Mouse (Mus musculus): ENCODE results near the gene Tmem102. TPM values are rescaled to one million over a fixed set of nuclear protein-coding genes. Genes with fewer than 3 reads are reported as not detected.

Gene Tmem102
- polyA plus RNA-seq, 1 experiment: 0.61 TPM

DNA sequence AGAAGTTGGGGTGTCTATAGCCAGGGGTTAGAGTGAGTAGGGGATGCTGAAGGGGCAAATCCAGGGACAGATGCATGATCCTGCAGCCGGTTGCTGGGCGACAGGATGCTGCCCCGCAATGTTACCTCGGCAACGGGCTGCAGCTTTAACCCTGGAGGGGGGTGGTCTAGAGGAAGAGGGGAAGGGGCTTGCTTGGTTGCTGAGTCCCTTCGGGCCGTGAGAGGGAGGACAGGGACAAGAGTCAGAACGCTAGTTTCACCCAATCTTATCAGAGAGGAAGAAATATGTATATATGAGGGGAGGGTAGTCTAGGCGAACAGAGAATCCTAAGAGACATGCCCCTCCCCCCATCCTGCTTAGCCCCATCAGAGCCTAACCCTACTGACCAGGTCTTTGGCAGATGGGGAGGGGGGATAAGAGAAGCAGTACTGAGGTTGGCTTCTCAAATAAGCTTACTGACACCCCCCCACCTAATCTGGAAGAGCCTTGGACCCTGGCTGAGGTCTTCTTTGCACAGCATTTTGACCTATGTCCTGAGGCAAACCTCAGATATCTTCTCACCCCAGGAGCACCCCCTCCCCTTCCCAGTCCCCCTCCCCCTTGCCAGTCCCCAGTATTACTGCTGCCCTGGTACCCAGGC, 30.0 kb upstream of the Tmem102 start:
- Histone ChIP-seq H3K79me2 (ENCODE audit: control insufficient read depth, insufficient read depth) (no peaks in the 10 kb centered on the region), H3K36me3 (ENCODE audit: control insufficient read depth, insufficient read depth) (no peaks in the 10 kb centered on the region), H3K4me2 (ENCODE audit: low read depth) (no peak overlapping the region), H3ac (ENCODE audit: control insufficient read depth, insufficient read length) (no peak overlapping the region), H3K27me3 (ENCODE audit: control insufficient read depth, insufficient read depth, insufficient read length) (no peaks in the 10 kb centered on the region), H3K4me3 (no peak overlapping the region)
- TF ChIP-seq TCF3 (IDR thresholded peaks at IDR 0.05; ENCODE audit: insufficient read length, low read depth) (no peak), MYOG (IDR thresholded peaks at IDR 0.05; ENCODE audit: control insufficient read depth in 1 of 3, insufficient read depth in 1 of 3, insufficient read length in 2 of 3, low read depth in 2 of 3) (no peak), TCF12 (IDR thresholded peaks at IDR 0.05; ENCODE audit: insufficient read depth, poor library complexity, severe bottlenecking) (no peak), MAX (IDR thresholded peaks at IDR 0.05; ENCODE audit: low read depth) (no peak), POLR2AphosphoS2 (IDR thresholded peaks at IDR 0.05; ENCODE audit: insufficient read length, low read depth) (no peak), CEBPB (IDR thresholded peaks at IDR 0.05; ENCODE audit: insufficient read depth, poor library complexity, severe bottlenecking) (no peak), POLR2A (IDR thresholded peaks at IDR 0.05; ENCODE audit: insufficient read length, low read depth) (no peak)

- Histone ChIP-seq H3K36me3 (ENCODE audit: control insufficient read depth, insufficient read depth) (no peaks in the 10 kb centered on the region), H3ac (ENCODE audit: control insufficient read depth, insufficient read length) (no peak overlapping the region), H3K4me2 (ENCODE audit: low read depth) (no peak overlapping the region), H3K27me3 (ENCODE audit: control insufficient read depth, insufficient read depth, insufficient read length) (no peaks in the 10 kb centered on the region), H3K4me3 (no peak overlapping the region), H3K79me2 (ENCODE audit: control insufficient read depth, insufficient read depth) (no peaks in the 10 kb centered on the region)
- TF ChIP-seq MYOD1 (IDR thresholded peaks at IDR 0.05; ENCODE audit: control insufficient read depth in 1 of 3, insufficient read length in 2 of 3, low read depth in 2 of 3): no peak
- no peak for TF ChIP-seq POLR2A (IDR thresholded peaks at IDR 0.05; ENCODE audit: insufficient read length, low read depth)
- no peak for TF ChIP-seq TCF12 (IDR thresholded peaks at IDR 0.05; ENCODE audit: insufficient read depth, poor library complexity, severe bottlenecking)
- no peak for TF ChIP-seq MYOG (IDR thresholded peaks at IDR 0.05; ENCODE audit: control insufficient read depth in 1 of 3, insufficient read depth in 1 of 3, insufficient read length in 2 of 3, low read depth in 2 of 3)
- TF ChIP-seq SRF (IDR thresholded peaks at IDR 0.05; ENCODE audit: control insufficient read depth, insufficient read length, low read depth): no peak
- TF ChIP-seq POLR2AphosphoS2 (IDR thresholded peaks at IDR 0.05; ENCODE audit: insufficient read length, low read depth): no peak
- no peak for TF ChIP-seq TCF3 (IDR thresholded peaks at IDR 0.05; ENCODE audit: insufficient read length, low read depth)
- no peak for TF ChIP-seq REST (IDR thresholded peaks at IDR 0.05; ENCODE audit: insufficient read depth, insufficient read length)
- no peak for TF ChIP-seq E2F4 (IDR thresholded peaks at IDR 0.05; ENCODE audit: insufficient read depth)
- TF ChIP-seq MAX (IDR thresholded peaks at IDR 0.05; ENCODE audit: low read depth): no peak
- no peak for TF ChIP-seq USF1 (IDR thresholded peaks at IDR 0.05; ENCODE audit: low read depth)
- no peak for TF ChIP-seq CEBPB (IDR thresholded peaks at IDR 0.05; ENCODE audit: insufficient read depth, poor library complexity, severe bottlenecking)
Observed at GRCm38 (mm10) chr11:69834001-69834549, 28.7 kb upstream of the Tmem102 start.

DNA sequence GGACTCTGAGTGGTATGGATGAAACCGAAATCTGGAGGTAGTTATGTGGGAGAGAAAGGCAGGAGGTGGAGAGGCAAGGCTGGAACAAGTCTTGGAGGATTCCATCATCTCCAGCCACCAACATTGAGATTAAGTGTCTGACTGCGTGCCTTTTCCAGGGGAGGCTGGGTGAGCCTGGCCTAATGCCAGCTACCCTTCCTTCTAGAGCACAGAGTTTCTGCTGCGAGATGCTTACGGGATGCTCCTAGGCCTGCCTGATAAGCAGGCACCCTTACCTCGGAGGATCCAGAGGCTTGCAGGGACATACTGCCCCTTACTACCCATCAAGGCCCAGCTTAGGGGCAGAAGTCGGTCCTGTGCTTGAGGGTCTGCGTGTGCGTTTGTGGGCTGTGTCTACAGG, 28.1 kb upstream of the Tmem102 start:
- H3K79me2 ChIP-seq (ENCODE audit: control insufficient read depth, insufficient read depth): no peaks in the 10 kb centered on the region
- no peaks in the 10 kb centered on the region for H3K27me3 ChIP-seq (ENCODE audit: control insufficient read depth, insufficient read depth, insufficient read length)
- H3ac ChIP-seq (ENCODE audit: control insufficient read depth, insufficient read length): no peak overlapping the region
- TF ChIP-seq CEBPB (IDR thresholded peaks at IDR 0.05; ENCODE audit: insufficient read depth, poor library complexity, severe bottlenecking) (no peak), POLR2A (IDR thresholded peaks at IDR 0.05; ENCODE audit: insufficient read length, low read depth) (no peak), E2F4 (IDR thresholded peaks at IDR 0.05; ENCODE audit: insufficient read depth) (no peak), MYOG (IDR thresholded peaks at IDR 0.05; ENCODE audit: control insufficient read depth in 1 of 3, insufficient read depth in 1 of 3, insufficient read length in 2 of 3, low read depth in 2 of 3) (no peak), POLR2AphosphoS2 (IDR thresholded peaks at IDR 0.05; ENCODE audit: insufficient read length, low read depth) (no peak), TCF12 (IDR thresholded peaks at IDR 0.05; ENCODE audit: insufficient read depth, poor library complexity, severe bottlenecking) (no peak)
- no peaks in the 10 kb centered on the region for H3K36me3 ChIP-seq (ENCODE audit: control insufficient read depth, insufficient read depth)
- no peak overlapping the region for H3K4me3 ChIP-seq
- no peak overlapping the region for H3K4me2 ChIP-seq (ENCODE audit: low read depth)

DNA sequence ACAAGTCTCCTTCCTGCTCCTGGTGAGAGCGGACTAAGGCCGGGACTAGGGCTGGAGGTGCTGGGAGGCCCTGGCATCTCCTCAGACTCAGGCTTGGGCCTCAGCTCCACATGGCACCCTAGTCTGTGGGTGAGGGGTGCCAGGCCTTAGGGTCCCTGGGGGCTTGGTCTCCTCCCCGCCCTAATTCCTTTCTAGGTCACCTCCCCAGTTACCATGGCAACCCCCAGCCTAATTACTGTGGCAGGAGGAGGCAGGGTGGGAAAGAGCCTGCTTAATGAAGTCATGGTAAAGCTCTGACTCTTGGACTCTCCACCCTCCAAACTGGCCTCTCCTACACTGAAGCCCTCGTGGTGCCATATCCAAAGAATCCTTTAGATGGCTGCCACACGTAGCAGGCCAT, 23.4 kb upstream of the Tmem102 start:
- H3K36me3 ChIP-seq (ENCODE audit: control insufficient read depth, insufficient read depth): no peaks in the 10 kb centered on the region
- TF ChIP-seq USF1 (IDR thresholded peaks at IDR 0.05; ENCODE audit: low read depth) (no peak), SRF (IDR thresholded peaks at IDR 0.05; ENCODE audit: control insufficient read depth, insufficient read length, low read depth) (no peak), TCF3 (IDR thresholded peaks at IDR 0.05; ENCODE audit: insufficient read length, low read depth) (no peak), POLR2A (IDR thresholded peaks at IDR 0.05; ENCODE audit: insufficient read length, low read depth) (no peak), POLR2AphosphoS2 (IDR thresholded peaks at IDR 0.05; ENCODE audit: insufficient read length, low read depth) (no peak), E2F4 (IDR thresholded peaks at IDR 0.05; ENCODE audit: insufficient read depth) (no peak), MYOG (IDR thresholded peaks at IDR 0.05; ENCODE audit: control insufficient read depth in 1 of 3, insufficient read depth in 1 of 3, insufficient read length in 2 of 3, low read depth in 2 of 3) (no peak), MYOD1 (IDR thresholded peaks at IDR 0.05; ENCODE audit: control insufficient read depth in 1 of 3, insufficient read length in 2 of 3, low read depth in 2 of 3) (no peak), REST (IDR thresholded peaks at IDR 0.05; ENCODE audit: insufficient read depth, insufficient read length) (no peak), TCF12 (IDR thresholded peaks at IDR 0.05; ENCODE audit: insufficient read depth, poor library complexity, severe bottlenecking) (no peak), MAX (IDR thresholded peaks at IDR 0.05; ENCODE audit: low read depth) (no peak), CEBPB (IDR thresholded peaks at IDR 0.05; ENCODE audit: insufficient read depth, poor library complexity, severe bottlenecking) (no peak)

More for the DNA sequence above, 23.4 kb upstream of the Tmem102 start:
- H3K4me3 ChIP-seq: no peak overlapping the region
- H3K4me2 ChIP-seq (ENCODE audit: low read depth): no peak overlapping the region
- no peak overlapping the region for H3ac ChIP-seq (ENCODE audit: control insufficient read depth, insufficient read length)
- H3K79me2 ChIP-seq (ENCODE audit: control insufficient read depth, insufficient read depth): no peaks in the 10 kb centered on the region
- no peaks in the 10 kb centered on the region for H3K27me3 ChIP-seq (ENCODE audit: control insufficient read depth, insufficient read depth, insufficient read length)

Data from myocyte (in vitro differentiated cells).